Mouse (Mus musculus) liver, adult 2 months (tissue): ENCODE results near the gene Prmt1. TPM values are rescaled to one million over a fixed set of nuclear protein-coding genes. Genes with fewer than 3 reads are reported as not detected.

ENCODE experiments used
- DNase-seq: peaks from one replicate; pipeline ENCODE4 v3.0.0-alpha.2; 2011; ENCODE audit warnings: low read depth, low spot score; ENCODE audit errors: extremely low read depth
- H3K27ac ChIP-seq: fragments of 200-500 bp; replicated peaks from 2 replicates; pipeline ENCODE4 v1.5.1; 2012; ENCODE audit warnings: low read depth, mild to moderate bottlenecking, control low read depth, inconsistent platforms, low read length; ENCODE audit not compliant: insufficient read depth
- H3K27me3 ChIP-seq: fragments of 200-500 bp; 2 replicates; pipeline ENCODE4 v1.6.1; 2012; ENCODE audit warnings: mild to moderate bottlenecking, moderate library complexity, low read length, inconsistent platforms; ENCODE audit not compliant: control insufficient read depth, insufficient read depth
- H3K36me3 ChIP-seq: fragments of 200-500 bp; 2 replicates; pipeline ENCODE4 v1.6.1; 2012; ENCODE audit warnings: low read length, inconsistent platforms; ENCODE audit not compliant: control insufficient read depth, insufficient read depth
- H3K4me1 ChIP-seq: fragments of 200-500 bp; 2 replicates; pipeline ENCODE4 v1.6.1; 2011; ENCODE audit warnings: low read length; ENCODE audit not compliant: control insufficient read depth, insufficient read depth
- H3K4me3 ChIP-seq: fragments of 200-500 bp; 2 replicates; pipeline ENCODE4 v1.5.1; 2011; ENCODE audit warnings: low read depth, mild to moderate bottlenecking, control low read depth, low read length, moderate library complexity; ENCODE audit not compliant: insufficient read depth
- H3K79me2 ChIP-seq: fragments of 200-500 bp; 2 replicates; pipeline ENCODE4 v1.6.1; 2012; ENCODE audit warnings: inconsistent platforms, mild to moderate bottlenecking, low read length, moderate library complexity; ENCODE audit not compliant: control insufficient read depth, insufficient read depth
- H3K9ac ChIP-seq: fragments of 200-500 bp; 2 replicates; pipeline ENCODE4 v1.6.1; 2012; ENCODE audit warnings: low read depth, mild to moderate bottlenecking, control low read depth, inconsistent platforms, low read length
- CTCF ChIP-seq: fragments of 200-500 bp; IDR thresholded peaks from 2 replicates; pipeline ENCODE4 v1.5.1; 2011; ENCODE audit warnings: low read depth, low read length, control low read depth
- POLR2A ChIP-seq: fragments of 200-500 bp; IDR thresholded peaks from 2 replicates; pipeline ENCODE4 v1.6.1; 2011; ENCODE audit warnings: low read length, control low read depth; ENCODE audit not compliant: insufficient read depth; ENCODE audit errors: extremely low read depth
- WGBS: fragments of 180-500 bp; shearing (Covaris S2); methylation state at CpG from one replicate; pipeline ENCODE4 v1.1.7; 2018; 5-methylcytosine and 5-hydroxymethylcytosine counted together
- polyA plus RNA-seq: library from polyadenylated mRNA; depleted of rRNA; stranded (reverse); fragments of >200 nt; gene quantifications from 2 replicates; pipeline ENCODE4 v1.2.3, GENCODE M21; 2012
- total RNA-seq: library from RNA; depleted of rRNA; stranded (reverse); fragments of >200 nt; gene quantifications from 2 replicates; pipeline ENCODE4 v1.2.3, GENCODE M21; 2014

The Prmt1 gene
- total and polyA plus RNA-seq, 2 experiments, result 15.9 to 36.1 TPM

DNA sequence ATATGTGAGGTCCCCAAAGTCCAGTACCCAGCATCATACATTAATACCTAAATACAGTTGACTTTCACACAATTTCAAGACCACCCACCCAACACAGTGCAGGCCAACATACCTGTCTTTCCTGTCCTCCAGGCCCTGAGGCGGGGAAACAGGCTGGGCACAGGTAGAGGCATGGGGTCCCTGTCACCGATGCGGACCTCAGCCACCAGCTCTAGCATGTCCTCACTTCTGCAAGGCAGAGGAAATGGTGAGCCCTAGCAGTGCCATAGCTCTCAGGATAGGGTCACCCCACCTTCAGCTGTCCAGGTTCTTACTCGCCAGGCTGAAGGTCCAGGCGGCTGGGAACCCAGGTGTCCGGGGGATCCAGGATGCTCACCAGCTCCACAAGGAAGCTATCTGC is 25.6 kb upstream of the Prmt1 start:
- DNase-seq, result no peak
- Histone ChIP-seq H3K27ac (no peak overlapping the region), H3K9ac (no peak overlapping the region), H3K4me1 (0 out of 2 replicates have a peak, but pooled peaks cover 2% of the 10 kb centered on the region), H3K79me2 (peaks cover 18% of the 10 kb centered on the region), H3K27me3 (no peaks in the 10 kb centered on the region), H3K36me3 (peaks cover 17% of the 10 kb centered on the region), H3K4me3 (no peak overlapping the region)
- TF ChIP-seq POLR2A (no peak), CTCF (no peak)
- 98% methylated on average over 6 of the region's 6 CpGs for WGBS

DNA sequence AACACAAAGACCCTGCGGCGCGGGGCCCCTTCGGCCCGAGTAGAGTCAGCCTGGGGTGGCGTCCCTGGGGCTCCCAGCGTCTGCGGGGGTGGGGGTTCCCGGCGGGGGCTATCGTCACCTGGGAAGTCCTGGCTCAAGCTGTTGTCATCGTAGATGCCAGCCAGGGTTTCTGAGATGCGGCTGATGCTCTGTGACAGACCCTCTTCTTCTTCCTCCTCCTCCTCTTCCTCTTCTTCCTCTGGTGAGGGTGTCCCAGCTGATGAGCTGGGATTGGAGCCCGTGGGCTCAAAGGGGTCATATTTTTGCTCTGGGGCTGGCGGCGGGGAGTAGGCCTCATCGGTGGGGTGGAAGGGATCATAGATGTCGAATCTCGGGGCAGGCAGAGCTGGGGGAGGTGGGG is 22.0 kb upstream of the Prmt1 start:
- Histone ChIP-seq H3K36me3 (peaks cover 17% of the 10 kb centered on the region), H3K4me1 (0 out of 2 replicates have a peak, but pooled peaks cover 2% of the 10 kb centered on the region), H3K9ac (no peak overlapping the region), H3K27me3 (no peaks in the 10 kb centered on the region), H3K79me2 (peaks cover 9% of the 10 kb centered on the region), H3K4me3 (no peak overlapping the region), H3K27ac (no peak overlapping the region)
- WGBS, result 96% methylated on average over 19 of the region's 19 CpGs
- no peak for DNase-seq
- TF ChIP-seq POLR2A, result no peak
- no peak for TF ChIP-seq CTCF

DNA sequence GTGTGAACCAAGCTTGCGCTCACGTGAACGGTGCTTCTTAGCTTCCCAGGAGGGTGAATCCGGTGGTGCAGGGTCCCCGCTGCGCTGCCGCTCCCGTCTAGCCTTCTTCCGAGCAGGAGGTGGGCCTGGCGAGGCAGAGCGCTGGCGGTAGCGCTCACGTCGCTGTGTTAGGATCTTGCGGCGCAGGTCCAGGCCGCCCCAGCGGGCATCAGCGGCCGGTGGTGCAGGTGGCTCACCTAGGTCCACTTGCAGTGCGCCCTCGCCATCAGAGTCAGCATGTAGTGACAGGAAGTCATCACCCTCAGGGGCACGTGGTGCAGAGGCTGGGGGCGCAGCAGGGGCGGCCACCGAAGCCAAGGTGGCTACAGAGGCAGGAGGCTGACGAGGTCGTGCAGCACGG is 21.5 kb upstream of the Prmt1 start:
- H3K36me3 ChIP-seq, result peaks cover 19% of the 10 kb centered on the region
- H3K4me1 ChIP-seq, result no peaks in the 10 kb centered on the region
- no peak overlapping the region for H3K9ac ChIP-seq
- TF ChIP-seq POLR2A, result no peak
- no peak for TF ChIP-seq CTCF
- H3K79me2 ChIP-seq, result peaks cover 9% of the 10 kb centered on the region
- WGBS, result 96% methylated on average over 30 of the region's 30 CpGs
- H3K27me3 ChIP-seq, result no peaks in the 10 kb centered on the region
- no peak overlapping the region for H3K4me3 ChIP-seq
- no peak overlapping the region for H3K27ac ChIP-seq
- DNase-seq, result no peak

DNA sequence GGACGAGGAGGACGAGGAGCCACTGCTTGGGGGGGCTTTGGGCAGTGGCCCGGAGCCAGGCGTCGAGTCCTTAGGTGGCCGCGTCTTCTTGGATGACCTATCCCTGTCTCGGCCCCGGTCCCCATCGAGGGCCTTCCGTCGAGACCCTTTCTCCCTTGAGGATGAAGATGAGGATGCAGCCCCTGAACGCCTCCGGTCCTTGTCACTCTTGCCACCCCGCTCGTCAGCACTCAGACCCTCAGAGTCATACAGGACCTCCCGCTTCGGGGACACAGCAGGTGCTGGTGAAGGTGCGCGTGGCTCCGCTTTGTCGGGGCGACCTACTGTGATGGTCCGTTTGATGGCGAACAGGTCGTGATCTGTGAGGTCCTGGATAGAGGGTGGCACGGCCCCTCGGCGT is 20.8 kb upstream of the Prmt1 start:
- no peak overlapping the region for H3K27ac ChIP-seq
- peaks cover 15% of the 10 kb centered on the region for H3K36me3 ChIP-seq
- WGBS, result 97% methylated on average over 29 of the region's 29 CpGs
- no peaks in the 10 kb centered on the region for H3K27me3 ChIP-seq
- DNase-seq, result no peak
- TF ChIP-seq CTCF (no peak), POLR2A (no peak)
- H3K79me2 ChIP-seq, result peaks cover 6% of the 10 kb centered on the region; the same call in 1 of the 2 replicates
- H3K4me1 ChIP-seq, result no peaks in the 10 kb centered on the region
- H3K4me3 ChIP-seq, result no peak overlapping the region
- H3K9ac ChIP-seq, result no peak overlapping the region

DNA sequence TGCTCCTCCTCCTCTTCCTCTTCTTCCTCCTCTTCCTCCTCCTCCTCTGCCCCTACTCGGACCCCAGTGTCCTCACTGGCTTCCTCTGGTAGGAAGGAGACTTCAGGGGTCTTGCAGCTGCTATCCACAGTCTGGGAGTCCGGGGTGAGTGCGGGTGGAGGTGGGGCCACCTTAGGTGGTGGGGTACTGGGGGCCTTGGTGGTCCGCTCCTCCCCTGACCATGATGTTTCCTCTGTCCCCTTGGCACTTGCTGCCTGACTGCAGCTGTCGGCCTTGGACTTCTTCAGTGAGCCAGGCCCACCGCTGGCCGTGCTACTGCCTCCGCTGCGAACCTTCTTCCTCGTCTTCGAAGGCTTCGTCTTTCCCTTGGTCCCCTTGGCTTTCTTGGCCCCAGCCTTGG is 20.1 kb upstream of the Prmt1 start:
- Histone ChIP-seq H3K27me3 (no peaks in the 10 kb centered on the region), H3K4me3 (no peak overlapping the region), H3K79me2 (peaks cover 3% of the 10 kb centered on the region; the same call in 1 of the 2 replicates), H3K36me3 (peaks cover 11% of the 10 kb centered on the region), H3K9ac (no peak overlapping the region), H3K27ac (no peak overlapping the region), H3K4me1 (no peaks in the 10 kb centered on the region)
- DNase-seq, result no peak
- WGBS, result 94% methylated on average over 12 of the region's 12 CpGs
- TF ChIP-seq POLR2A, result no peak
- no peak for TF ChIP-seq CTCF

DNA sequence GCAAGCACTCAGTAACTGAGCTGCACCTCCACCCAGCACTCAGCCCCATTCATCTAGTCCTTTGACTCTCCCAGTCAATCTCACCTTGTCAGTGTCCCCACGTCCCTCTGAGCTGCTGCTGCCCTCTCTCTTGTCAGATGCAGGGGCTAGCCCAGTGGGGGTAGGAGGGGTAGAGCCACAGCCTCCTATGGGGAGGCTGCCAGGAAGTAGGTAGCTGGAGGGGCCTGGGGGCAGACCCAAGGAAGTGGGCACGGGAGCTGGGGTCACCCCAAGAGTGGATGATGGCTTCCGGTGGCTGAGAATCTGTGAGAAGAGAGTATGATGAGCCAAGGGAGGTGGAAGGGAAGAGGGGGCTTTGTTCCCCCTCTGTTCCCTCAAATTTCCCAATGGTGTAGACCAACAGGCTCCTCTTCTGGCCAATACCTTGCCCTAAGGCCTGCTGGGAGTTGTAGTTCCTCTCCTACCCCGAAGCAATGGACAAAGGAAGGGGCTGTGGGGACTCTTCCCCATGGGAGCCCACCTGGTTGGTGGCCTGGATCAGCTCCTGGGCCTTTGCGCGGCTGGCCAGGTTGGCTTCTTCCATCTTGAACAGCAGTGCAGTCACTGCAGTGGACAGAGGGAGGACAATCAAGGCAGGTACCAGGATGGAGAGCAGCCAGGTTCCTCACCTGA is 19.1 kb upstream of the Prmt1 start:
- Histone ChIP-seq H3K27ac (no peak overlapping the region), H3K9ac (no peak overlapping the region), H3K79me2 (peaks cover 3% of the 10 kb centered on the region; the same call in 1 of the 2 replicates), H3K27me3 (no peaks in the 10 kb centered on the region), H3K4me1 (no peaks in the 10 kb centered on the region), H3K4me3 (no peak overlapping the region), H3K36me3 (peaks cover 15% of the 10 kb centered on the region; the same call in 1 of the 2 replicates)
- no peak for DNase-seq
- TF ChIP-seq POLR2A (no peak), CTCF (no peak)
- 86% methylated on average over 6 of the region's 6 CpGs for WGBS
